Mouse (Mus musculus) cerebellum, adult 2 months (tissue): ENCODE data around the gene Fbxw17.

Source experiments
- CTCF ChIP-seq: fragments of 200-500 bp; IDR thresholded peaks from 2 replicates; pipeline ENCODE4 v1.5.1; 2011; ENCODE audit warnings: low read depth, mild to moderate bottlenecking, control low read depth, low read length, moderate library complexity, borderline replicate concordance; ENCODE audit not compliant: insufficient read depth
- POLR2A ChIP-seq: fragments of 200-500 bp; IDR thresholded peaks from 2 replicates; pipeline ENCODE4 v1.6.1; 2011; ENCODE audit warnings: low read length, control low read depth, borderline replicate concordance; ENCODE audit not compliant: insufficient read depth

- TF ChIP-seq CTCF (no peak), POLR2A (no peak)
These were observed 27.6 kb downstream of the Fbxw17 start for GRCm38 (mm10) chr13:50445261-50445660.
